Mouse (Mus musculus) MEL (cell line): ENCODE measurements at regions not wholly inside any gene's neighbourhood (a gene's known extent, or its start where the extent isn't known, plus 50 kb on each side); places are given as distances from the start of the nearest gene placed in this dataset.

Experiments
- DNase-seq: peaks from one replicate; pipeline ENCODE4 v3.0.0; 2011; ENCODE audit warnings: low read depth, low spot score
- H3K27ac ChIP-seq: 2 replicates; pipeline ENCODE4 v1.5.1; 2012; ENCODE audit warnings: low read depth, mild to moderate bottlenecking, control low read depth, low read length, moderate library complexity; ENCODE audit not compliant: control insufficient read depth
- H3K27me3 ChIP-seq, 2 experiments: fragments of 150-350 bp in 1 of 2; sonication (generic) in 1 of 2; 2 replicates each; pipeline ENCODE4 v1.6.1; 2012; ENCODE audit warnings: low read length in 2 of 2, mild to moderate bottlenecking in 2 of 2, improper control_type of control experiment in 1 of 2, moderate library complexity in 1 of 2; ENCODE audit not compliant: insufficient read depth in 2 of 2, control insufficient read depth in 1 of 2
- H3K36me3 ChIP-seq, 2 experiments: 2 replicates each; pipeline ENCODE4 v1.6.1; 2012 to 2014; ENCODE audit warnings: low read length in 2 of 2, improper control_type of control experiment in 1 of 2, inconsistent platforms in 1 of 2, mild to moderate bottlenecking in 1 of 2; ENCODE audit not compliant: insufficient read depth in 2 of 2, control insufficient read depth in 1 of 2
- H3K4me1 ChIP-seq, 2 experiments: fragments of 150-350 bp in 1 of 2; sonication (generic) in 1 of 2; 2 replicates each; pipeline ENCODE4 v1.6.1; 2012; ENCODE audit warnings: low read length in 2 of 2, improper control_type of control experiment in 1 of 2, mild to moderate bottlenecking in 1 of 2; ENCODE audit not compliant: insufficient read depth in 2 of 2, control insufficient read depth in 1 of 2
- H3K4me3 ChIP-seq, 2 experiments: fragments of 150-350 bp in 1 of 2; sonication (generic) in 1 of 2; 2 replicates each; pipeline ENCODE4 v1.5.1; 2012; ENCODE audit warnings: low read depth in 2 of 2, low read length in 2 of 2, mild to moderate bottlenecking in 2 of 2, moderate library complexity in 2 of 2, control low read depth in 1 of 2, improper control_type of control experiment in 1 of 2; ENCODE audit not compliant: control insufficient read depth in 1 of 2, insufficient read depth in 1 of 2
- H3K79me2 ChIP-seq: 2 replicates; pipeline ENCODE4 v1.6.1; 2012; ENCODE audit warnings: mild to moderate bottlenecking, low read length, moderate library complexity; ENCODE audit not compliant: control insufficient read depth, poor library complexity, insufficient read depth
- H3K9ac ChIP-seq: 2 replicates; pipeline ENCODE4 v1.6.1; 2012; ENCODE audit warnings: low read depth, mild to moderate bottlenecking, control low read depth, low read length, moderate library complexity; ENCODE audit not compliant: control insufficient read depth, poor library complexity, severe bottlenecking
- H3K9me3 ChIP-seq: fragments of 150-350 bp; sonication (generic); replicated peaks from 2 replicates; pipeline ENCODE4 v1.6.1; 2012; ENCODE audit warnings: mild to moderate bottlenecking, low read length, improper control_type of control experiment, moderate library complexity; ENCODE audit not compliant: insufficient read depth
- BHLHE40 ChIP-seq: IDR thresholded peaks from 2 replicates; pipeline ENCODE4 v1.6.1; 2012; ENCODE audit warnings: low read depth, mild to moderate bottlenecking, inconsistent platforms, low read length, improper control_type of control experiment, borderline replicate concordance
- CHD2 ChIP-seq: IDR thresholded peaks from 2 replicates; pipeline ENCODE4 v1.6.1; 2011; ENCODE audit warnings: low read length, improper control_type of control experiment
- EP300 ChIP-seq, 2 experiments: IDR thresholded peaks; 2 replicates each; pipeline ENCODE4 v1.6.1; 2011; ENCODE audit warnings: improper control_type of control experiment in 2 of 2, low read length in 2 of 2, low read depth in 1 of 2, mild to moderate bottlenecking in 1 of 2
- GATA1 ChIP-seq: IDR thresholded peaks from 2 replicates; pipeline ENCODE4 v1.6.1; 2011; ENCODE audit warnings: low read depth, low read length, improper control_type of control experiment
- HCFC1 ChIP-seq: IDR thresholded peaks from 2 replicates; pipeline ENCODE4 v1.6.1; 2012; ENCODE audit warnings: low read depth, mild to moderate bottlenecking, inconsistent platforms, low read length, improper control_type of control experiment, moderate library complexity
- JUND ChIP-seq: IDR thresholded peaks from 2 replicates; pipeline ENCODE4 v1.6.1; 2011; ENCODE audit warnings: low read depth, mild to moderate bottlenecking, improper control_type of control experiment, low read length
- MAFK ChIP-seq: IDR thresholded peaks from 2 replicates; pipeline ENCODE4 v1.6.1; 2011; ENCODE audit warnings: low read depth, mild to moderate bottlenecking, low read length, improper control_type of control experiment, borderline replicate concordance
- MAX ChIP-seq: IDR thresholded peaks from 2 replicates; pipeline ENCODE4 v1.6.1; 2011; ENCODE audit warnings: low read length, improper control_type of control experiment
- MXI1 ChIP-seq: IDR thresholded peaks from 2 replicates; pipeline ENCODE4 v1.6.1; 2011; ENCODE audit warnings: mild to moderate bottlenecking, low read depth, low read length, improper control_type of control experiment
- SIN3A ChIP-seq: IDR thresholded peaks from 2 replicates; pipeline ENCODE4 v1.6.1; 2012; ENCODE audit warnings: low read length, improper control_type of control experiment, inconsistent platforms
- SMC3 ChIP-seq: IDR thresholded peaks from 2 replicates; pipeline ENCODE4 v1.6.1; 2011; ENCODE audit warnings: low read depth, low read length, improper control_type of control experiment
- USF1 ChIP-seq: IDR thresholded peaks from 2 replicates; pipeline ENCODE4 v1.6.1; 2014; ENCODE audit warnings: low read depth, mild to moderate bottlenecking, inconsistent platforms, low read length, improper control_type of control experiment, moderate library complexity
- USF2 ChIP-seq, 2 experiments: IDR thresholded peaks; 2 replicates each; pipeline ENCODE4 v1.6.1; 2011 to 2012; ENCODE audit warnings: improper control_type of control experiment in 2 of 2, low read length in 2 of 2, borderline replicate concordance in 1 of 2, inconsistent platforms in 1 of 2, low read depth in 1 of 2, mild to moderate bottlenecking in 1 of 2; ENCODE audit not compliant: insufficient read depth in 1 of 2
- ZC3H11A ChIP-seq: IDR thresholded peaks from 2 replicates; pipeline ENCODE4 v1.6.1; 2012; ENCODE audit warnings: low read depth, mild to moderate bottlenecking, inconsistent platforms, low read length, improper control_type of control experiment

GRCm38 (mm10) chr6:31995977-31996376 is 54.1 kb upstream of the 1700012A03Rik start:
- Histone ChIP-seq H3K36me3 (no peaks in the 10 kb centered on the region), H3K4me1 (no peaks in the 10 kb centered on the region), H3K79me2 (no peaks in the 10 kb centered on the region)
- TF ChIP-seq CHD2 (no peak), MXI1 (no peak), ZC3H11A (no peak), MAX (no peak), USF2 (IDR thresholded peaks at IDR 0.05; ENCODE audit: borderline replicate concordance in 1 of 2, insufficient read depth in 1 of 2, low read depth in 1 of 2, low read length in 2 of 2) (no peak), BHLHE40 (no peak), HCFC1 (no peak), SIN3A (no peak), JUND (no peak), GATA1 (no peak), MAFK (no peak)
- TF ChIP-seq, all 39 proteins: peak for 0
- Histone ChIP-seq H3K4me3 (no peak overlapping the region), H3K27me3 (no peaks in the 10 kb centered on the region; a peak in 1 of 4 replicates), H3K9ac (no peak overlapping the region), H3K27ac (no peak overlapping the region), H3K9me3 (no peaks in the 10 kb centered on the region)
- no peak for DNase-seq

GRCm38 (mm10) chr6:31995249-31995648 is 54.8 kb upstream of the 1700012A03Rik start:
- DNase-seq: no peak
- Histone ChIP-seq H3K4me3 (no peak overlapping the region), H3K79me2 (no peaks in the 10 kb centered on the region), H3K9me3 (no peaks in the 10 kb centered on the region), H3K27me3 (no peaks in the 10 kb centered on the region; a peak in 1 of 4 replicates), H3K27ac (no peak overlapping the region), H3K9ac (no peak overlapping the region), H3K36me3 (no peaks in the 10 kb centered on the region), H3K4me1 (no peaks in the 10 kb centered on the region)
- TF ChIP-seq SMC3 (no peak), USF1 (no peak)

DNA sequence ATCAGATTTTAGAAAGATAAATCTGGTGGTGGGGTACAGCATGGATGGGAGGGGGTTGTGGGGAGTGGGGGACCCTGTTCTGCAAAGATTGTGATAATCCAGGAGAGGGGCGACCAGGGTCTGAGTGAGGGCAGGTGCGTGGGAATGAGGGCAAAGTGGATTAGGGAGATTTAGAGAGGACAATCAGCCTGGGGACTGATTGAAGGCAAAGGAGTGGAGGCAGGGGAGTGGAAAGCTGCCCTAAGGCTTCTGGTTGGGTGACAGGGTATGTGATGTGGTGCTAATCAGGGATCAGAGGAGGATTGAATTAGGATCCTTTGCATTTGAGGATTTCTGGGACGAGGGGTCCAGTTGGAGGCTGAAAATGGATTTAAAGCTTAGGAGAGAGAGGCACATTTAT is 64.3 kb upstream of the 1700012A03Rik start:
- TF ChIP-seq EP300 (IDR thresholded peaks at IDR 0.05; ENCODE audit: low read depth in 1 of 2, low read length in 2 of 2): no peak
- TF ChIP-seq, all 39 proteins: peak for 0
- H3K4me3 ChIP-seq: no peak overlapping the region
- no peak for DNase-seq
- H3K9ac ChIP-seq: no peak overlapping the region
- H3K27ac ChIP-seq: no peak overlapping the region
- no peaks in the 10 kb centered on the region for H3K36me3 ChIP-seq
- H3K9me3 ChIP-seq: no peaks in the 10 kb centered on the region
- H3K27me3 ChIP-seq: no peaks in the 10 kb centered on the region
- no peaks in the 10 kb centered on the region for H3K4me1 ChIP-seq
- no peaks in the 10 kb centered on the region for H3K79me2 ChIP-seq
